Mouse (Mus musculus): ENCODE results near the gene Ice2. TPM values are rescaled to one million over a fixed set of nuclear protein-coding genes. Genes with fewer than 3 reads are reported as not detected.

The Ice2 gene
- total RNA-seq (2021) = 10 to 100 TPM; 13.2 to 18.0 TPM
- long read RNA-seq, experiment 1, full-length matches to known transcripts = 2 of 8 reads
- long read RNA-seq, experiment 1, partial matches to known transcripts = 1 of 8 reads
- long read RNA-seq, experiment 1, other reads (novel, unspliced or antisense) = 5 of 8 reads
- long read RNA-seq, experiment 2, full-length matches to known transcripts = 1 of 4 reads
- long read RNA-seq, experiment 2, partial matches to known transcripts = 0 of 4 reads
- long read RNA-seq, experiment 2, other reads (novel, unspliced or antisense) = 3 of 4 reads

GRCm38 (mm10) chr9:69397760-69398452, at the start of gene Ice2:
Gene Ice2, plus strand, starts transcription at chr9:69397906.
- DNase-seq = peak; percentile 87

- DNase-seq = no peak
Measured at GRCm38 (mm10) chr9:69349537-69349936, 48.2 kb upstream of the Ice2 start.

- no peak for DNase-seq
Measured at GRCm38 (mm10) chr9:69354228-69354627, 43.5 kb upstream of the Ice2 start.

- peak; percentile 72 for DNase-seq
Measured at GRCm38 (mm10) chr9:69357834-69358233, 39.9 kb upstream of the Ice2 start.

GRCm38 (mm10) chr9:69358797-69359196, 38.9 kb upstream of the Ice2 start:
- no peak for DNase-seq

- DNase-seq = no peak
Measured at GRCm38 (mm10) chr9:69361951-69362445, 35.7 kb upstream of the Ice2 start.

- no peak for DNase-seq
Measured at GRCm38 (mm10) chr9:69362766-69363165, 34.9 kb upstream of the Ice2 start.

- no peak for DNase-seq
Measured at GRCm38 (mm10) chr9:69364117-69364516, 33.6 kb upstream of the Ice2 start.

- DNase-seq = no peak
Measured at GRCm38 (mm10) chr9:69367055-69367454, 30.7 kb upstream of the Ice2 start.

GRCm38 (mm10) chr9:69368071-69368470, 29.6 kb upstream of the Ice2 start:
- peak; percentile 76 for DNase-seq

GRCm38 (mm10) chr9:69371046-69371724, 26.5 kb upstream of the Ice2 start:
- peak; percentile 37 for DNase-seq

GRCm38 (mm10) chr9:69372871-69373270, 24.8 kb upstream of the Ice2 start:
- no peak for DNase-seq

- no peak for DNase-seq
Measured at GRCm38 (mm10) chr9:69376982-69377653, 20.6 kb upstream of the Ice2 start.

GRCm38 (mm10) chr9:69377654-69378045, 20.1 kb upstream of the Ice2 start:
- no peak for DNase-seq

GRCm38 (mm10) chr9:69380546-69380945, 17.2 kb upstream of the Ice2 start:
- DNase-seq = no peak

- DNase-seq = no peak
Measured at GRCm38 (mm10) chr9:69381741-69382140, 16.0 kb upstream of the Ice2 start.

- no peak for DNase-seq
Measured at GRCm38 (mm10) chr9:69384475-69384874, 13.2 kb upstream of the Ice2 start.

- peak; percentile 0 for DNase-seq
Measured at GRCm38 (mm10) chr9:69384905-69385304, 12.8 kb upstream of the Ice2 start.

- no peak for DNase-seq
Measured at GRCm38 (mm10) chr9:69387296-69387695, 10.4 kb upstream of the Ice2 start.

- no peak for DNase-seq
Measured at GRCm38 (mm10) chr9:69390631-69391030, 7.1 kb upstream of the Ice2 start.

GRCm38 (mm10) chr9:69394234-69394633, 3.5 kb upstream of the Ice2 start:
- no peak for DNase-seq

- no peak for DNase-seq
Measured at GRCm38 (mm10) chr9:69397432-69397759, 310 bp upstream of the Ice2 start.

- DNase-seq = no peak
Measured at GRCm38 (mm10) chr9:69398453-69398850, 746 bp downstream of the Ice2 start.

All from adrenal gland, postnatal 10 days (tissue).